Mouse (Mus musculus) heart, adult 2 months (tissue): ENCODE measurements around the gene Rnf19b.

Source experiments
- CTCF ChIP-seq: fragments of 200-600 bp; IDR thresholded peaks from 2 replicates; pipeline ENCODE4 v1.8.1; 2022; ENCODE audit warnings: antibody characterized with exemption, mild to moderate bottlenecking, moderate library complexity
- EP300 ChIP-seq: fragments of 200-500 bp; IDR thresholded peaks from 2 replicates; pipeline ENCODE4 v1.6.1; 2011; ENCODE audit warnings: low read depth, low read length, control low read depth; ENCODE audit not compliant: insufficient read depth
- POLR2A ChIP-seq: fragments of 200-500 bp; IDR thresholded peaks from 2 replicates; pipeline ENCODE4 v1.6.1; 2011; ENCODE audit warnings: mild to moderate bottlenecking, low read depth, low read length, control low read depth; ENCODE audit not compliant: insufficient read depth

DNA sequence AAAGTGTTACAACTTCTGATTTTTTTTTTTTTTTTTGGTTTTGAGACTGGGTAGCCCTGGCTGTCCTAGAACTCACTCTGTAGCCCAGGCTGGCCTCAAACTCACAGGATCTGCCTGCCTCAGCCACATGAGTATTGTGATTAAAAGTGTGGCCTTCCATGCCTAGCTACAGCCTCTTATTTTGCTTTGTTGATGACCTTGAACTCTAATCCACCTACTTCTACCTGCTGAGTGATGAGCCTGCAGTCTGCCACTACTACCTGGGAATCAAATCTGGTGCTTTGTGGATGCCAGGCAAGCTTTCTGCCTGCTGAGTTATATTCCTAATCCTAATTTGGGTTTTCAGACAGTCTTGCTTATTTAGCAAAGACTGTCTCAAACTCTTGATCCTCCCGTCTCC, 3.4 kb downstream of the Rnf19b start:
- no peak for TF ChIP-seq CTCF
- TF ChIP-seq POLR2A, result no peak
- TF ChIP-seq EP300, result no peak
